Mouse (Mus musculus) heart, postnatal 0 days (tissue): ENCODE data around the gene Obp2a.
"Not testable (repeated sequence)": the region's sequence is repeated elsewhere in the genome, so short reads cannot be mapped to it uniquely, and the experiment has no call there.

Experiments
- CTCF ChIP-seq: IDR thresholded peaks from 2 replicates; pipeline ENCODE4 v1.5.1; 2016; ENCODE audit warnings: antibody characterized with exemption, control low read depth, low read depth
- EP300 ChIP-seq: IDR thresholded peaks from 2 replicates; pipeline ENCODE4 v1.6.1; 2016; ENCODE audit warnings: antibody characterized with exemption, low read depth

DNA sequence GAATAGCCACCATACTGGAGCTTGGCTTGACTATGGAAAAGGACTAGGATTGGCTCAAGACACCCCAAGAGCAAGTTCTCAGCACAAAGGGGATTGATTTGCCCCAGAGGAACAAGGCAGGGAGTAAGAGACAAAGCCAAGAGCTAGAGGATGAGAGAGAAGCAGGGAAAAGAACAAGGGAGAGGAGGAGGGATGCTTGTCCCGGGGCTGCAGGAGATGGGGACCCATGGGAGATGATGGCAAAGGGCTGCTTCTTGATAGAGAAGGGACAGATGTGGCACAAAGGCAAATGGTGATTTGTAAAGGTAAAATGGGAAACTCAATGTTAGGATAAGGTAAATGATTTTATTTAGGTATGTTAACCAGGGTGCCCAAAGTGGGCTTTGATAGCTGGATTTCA lies 9.2 kb downstream of the Obp2a start:
- TF ChIP-seq CTCF, EP300: not testable (repeated sequence)
